Mouse (Mus musculus) midbrain, postnatal 0 days (tissue): ENCODE measurements around the gene Rspo3. TPM values are rescaled to one million over a fixed set of nuclear protein-coding genes. Genes with fewer than 3 reads are reported as not detected.

Experiments
- ATAC-seq: fragments of 200-750 bp; cut with Nextera tagmentation; 2 replicates; pipeline ENCODE4 v1.8.0; 2017; ENCODE audit warnings: moderate number of reproducible peaks, mild to moderate bottlenecking, moderate TSS enrichment, moderate library complexity; ENCODE audit not compliant: low FRiP score
- DNase-seq: peaks from one replicate; pipeline ENCODE4 v3.0.0-alpha.2; 2015; ENCODE audit warnings: low spot score
- H3K27ac ChIP-seq: fragments of 300-500 bp; sonication (generic); 2 replicates; pipeline ENCODE4 v1.5.1; 2014; ENCODE audit warnings: low read depth, mild to moderate bottlenecking, low read length, mixed read lengths
- H3K27me3 ChIP-seq: fragments of 300-500 bp; sonication (generic); 2 replicates; pipeline ENCODE4 v1.6.1; 2014; ENCODE audit warnings: low read length, control low read depth, mixed read lengths; ENCODE audit not compliant: insufficient read depth
- H3K36me3 ChIP-seq: fragments of 300-500 bp; sonication (generic); 2 replicates; pipeline ENCODE4 v1.6.1; 2014; ENCODE audit warnings: low read length, control low read depth, mixed read lengths; ENCODE audit not compliant: insufficient read depth
- H3K4me1 ChIP-seq: fragments of 300-500 bp; sonication (generic); 2 replicates; pipeline ENCODE4 v1.6.1; 2014; ENCODE audit warnings: mild to moderate bottlenecking, control low read depth, antibody characterized with exemption, low read length, mixed read lengths; ENCODE audit not compliant: insufficient read depth
- H3K4me2 ChIP-seq: fragments of 300-500 bp; sonication (generic); 2 replicates; pipeline ENCODE4 v1.6.1; 2014; ENCODE audit warnings: low read depth, mild to moderate bottlenecking, low read length, mixed read lengths; ENCODE audit not compliant: poor library complexity, severe bottlenecking
- H3K4me3 ChIP-seq: fragments of 300-500 bp; sonication (generic); 2 replicates; pipeline ENCODE4 v1.5.1; 2014; ENCODE audit warnings: low read depth, mild to moderate bottlenecking, low read length, moderate library complexity
- H3K9ac ChIP-seq: fragments of 300-500 bp; sonication (generic); replicated peaks from 2 replicates; pipeline ENCODE4 v1.6.1; 2014; ENCODE audit warnings: mild to moderate bottlenecking, low read length, moderate library complexity, mixed read lengths; ENCODE audit not compliant: poor library complexity, severe bottlenecking
- H3K9me3 ChIP-seq: fragments of 300-500 bp; sonication (generic); 2 replicates; pipeline ENCODE4 v1.6.1; 2016; ENCODE audit warnings: low read length, control low read depth
- CTCF ChIP-seq: IDR thresholded peaks from 2 replicates; pipeline ENCODE4 v1.5.1; 2016; ENCODE audit warnings: antibody characterized with exemption, mild to moderate bottlenecking
- WGBS: fragments of 180-500 bp; shearing (Covaris S2); extraction: QIAGEN DNeasy Blood & Tissue Kit; methylation state at CpG from one replicate; pipeline ENCODE4 v1.1.7; 2014; 5-methylcytosine and 5-hydroxymethylcytosine counted together
- polyA plus RNA-seq: library from polyadenylated mRNA; unstranded; fragments of >200 nt; fragmentation: Nextera tagmentation; extraction: Ambion mirVana; gene quantifications from 2 replicates; pipeline ENCODE4 v1.2.1, GENCODE M21; 2015
- total RNA-seq: library from RNA; depleted of rRNA; stranded (reverse); fragments of >200 nt; gene quantifications from 2 replicates; pipeline ENCODE4 v1.2.3, GENCODE M21; 2014; rRNA removed

Rspo3 gene
- 1.9 and 3.0 TPM in 2 replicates for total RNA-seq
- polyA plus RNA-seq, result 2.9 and 3.8 TPM in 2 replicates

DNA sequence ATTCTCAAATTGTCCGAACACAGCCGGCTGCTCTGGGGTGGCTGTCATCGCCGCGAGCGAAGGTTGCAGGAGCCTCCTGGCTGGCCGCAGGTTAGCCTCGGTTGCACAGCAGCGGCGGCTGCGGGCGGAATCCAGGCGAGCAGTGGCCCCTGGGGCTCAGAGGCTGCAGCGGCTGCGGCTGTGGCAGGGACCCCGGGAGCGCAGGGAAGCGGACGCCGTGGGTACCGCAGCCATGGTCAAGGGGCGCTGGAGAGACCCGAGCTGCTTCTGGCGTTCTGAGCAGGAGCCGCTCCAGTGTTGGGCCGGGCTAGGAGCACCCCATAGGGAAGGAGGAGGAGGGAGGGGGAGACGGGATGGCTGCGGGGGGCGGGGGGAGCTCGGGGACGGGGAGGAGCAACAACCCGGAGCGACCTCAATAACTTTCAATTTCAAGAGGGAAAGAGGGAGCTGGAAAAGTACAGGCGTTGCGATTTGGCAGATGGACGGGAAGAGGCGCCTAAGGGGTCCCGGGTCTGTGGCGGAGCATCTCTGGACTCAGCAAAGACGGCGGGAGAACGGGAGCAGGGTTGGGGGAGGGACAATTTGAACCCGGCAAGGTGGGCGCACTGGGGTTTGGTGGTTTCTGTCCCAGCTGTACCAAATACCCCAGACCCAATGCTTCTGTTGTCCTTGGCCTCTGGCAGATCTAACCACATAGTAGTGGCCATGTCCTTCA, at the start of gene Rspo3:
Gene Rspo3 (minus strand): TSS at position 322 of the 715 bp plus-strand sequence.
- under 1% methylated on average over 42 of the region's 44 CpGs for WGBS
- Histone ChIP-seq H3K36me3 (no peaks in the 10 kb centered on the region), H3K9me3 (no peaks in the 10 kb centered on the region), H3K4me3 (peak within 1 kb of the TSS; percentile 64), H3K27me3 (peaks cover 6% of the 10 kb centered on the region; the same call in 1 of the 2 replicates), H3K27ac (no peak within 1 kb of the TSS), H3K4me1 (peaks cover 7% of the 10 kb centered on the region; the same call in 1 of the 2 replicates), H3K4me2 (peak within 1 kb of the TSS; percentile 100), H3K9ac (peak within 1 kb of the TSS; percentile 57)
- ATAC-seq (peak; percentile 72), DNase-seq (peak; percentile 41)
- TF ChIP-seq CTCF, result 0 out of 2 replicates have a peak, but pooled peaks have one; percentile 2

- Histone ChIP-seq H3K9me3 (no peaks in the 10 kb centered on the region), H3K4me2 (no peak overlapping the region), H3K4me3 (no peak overlapping the region), H3K27ac (no peak overlapping the region), H3K36me3 (no peaks in the 10 kb centered on the region), H3K9ac (no peak overlapping the region), H3K4me1 (no peaks in the 10 kb centered on the region), H3K27me3 (no peaks in the 10 kb centered on the region)
- no peak for DNase-seq
- no peak for TF ChIP-seq CTCF
- ATAC-seq, result no peak
- WGBS, result 72% methylated on average over 3 of the region's 3 CpGs
These were observed 46.3 kb upstream of the Rspo3 start for GRCm38 (mm10) chr10:29581940-29582339.

GRCm38 (mm10) chr10:29581476-29581875, 45.8 kb upstream of the Rspo3 start:
- ATAC-seq (no peak), DNase-seq (no peak)
- no peaks in the 10 kb centered on the region for H3K9me3 ChIP-seq
- H3K36me3 ChIP-seq, result no peaks in the 10 kb centered on the region
- no peak overlapping the region for H3K9ac ChIP-seq
- H3K27ac ChIP-seq, result no peak overlapping the region
- H3K27me3 ChIP-seq, result no peaks in the 10 kb centered on the region
- H3K4me2 ChIP-seq, result no peak overlapping the region
- H3K4me1 ChIP-seq, result no peaks in the 10 kb centered on the region
- no peak overlapping the region for H3K4me3 ChIP-seq
- 81% methylated on average over 3 of the region's 3 CpGs for WGBS
- TF ChIP-seq CTCF, result no peak

- peak; percentile 41 for TF ChIP-seq CTCF
- Histone ChIP-seq H3K9ac (no peak overlapping the region), H3K4me3 (no peak overlapping the region), H3K27me3 (no peaks in the 10 kb centered on the region), H3K27ac (no peak overlapping the region), H3K4me1 (no peaks in the 10 kb centered on the region), H3K36me3 (no peaks in the 10 kb centered on the region), H3K4me2 (no peak overlapping the region), H3K9me3 (no peaks in the 10 kb centered on the region)
- 84% methylated on average over 2 of the region's 2 CpGs for WGBS
- DNase-seq, result no peak
- ATAC-seq, result no peak
These were observed 20.3 kb upstream of the Rspo3 start for GRCm38 (mm10) chr10:29555983-29556382.

DNA sequence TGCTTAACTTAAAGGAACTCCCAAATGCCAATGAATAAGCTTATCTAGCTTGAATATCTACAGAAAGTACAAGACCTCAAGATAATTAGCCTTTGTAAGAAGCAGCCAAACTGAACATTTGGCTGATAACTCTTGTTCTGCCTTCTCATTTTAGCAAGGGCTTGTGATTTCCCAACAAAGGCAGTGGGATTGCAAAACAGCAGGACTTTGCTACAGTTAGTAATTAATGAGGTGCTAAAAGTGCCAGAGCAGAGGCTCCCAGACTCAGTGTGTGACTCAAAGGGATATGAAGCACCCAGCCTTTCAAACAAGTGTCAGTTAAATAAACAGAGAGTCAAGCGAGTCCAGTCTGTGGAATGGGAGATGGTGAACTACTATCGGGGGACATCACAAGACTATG, 18.7 kb upstream of the Rspo3 start:
- H3K27me3 ChIP-seq, result no peaks in the 10 kb centered on the region
- H3K9me3 ChIP-seq, result no peaks in the 10 kb centered on the region
- no peak for TF ChIP-seq CTCF
- no peaks in the 10 kb centered on the region for H3K4me1 ChIP-seq
- H3K36me3 ChIP-seq, result no peaks in the 10 kb centered on the region
- no peak overlapping the region for H3K4me2 ChIP-seq
- no peak overlapping the region for H3K4me3 ChIP-seq
- DNase-seq (no peak), ATAC-seq (no peak)
- no peak overlapping the region for H3K27ac ChIP-seq
- H3K9ac ChIP-seq, result no peak overlapping the region
- WGBS, result 77% methylated on average over 2 of the region's 2 CpGs

- Histone ChIP-seq H3K36me3 (no peaks in the 10 kb centered on the region), H3K27ac (no peak overlapping the region), H3K4me2 (no peak overlapping the region), H3K4me3 (no peak overlapping the region), H3K27me3 (no peaks in the 10 kb centered on the region), H3K9ac (no peak overlapping the region), H3K9me3 (no peaks in the 10 kb centered on the region), H3K4me1 (no peaks in the 10 kb centered on the region)
- 91% methylated on average over 3 of the region's 3 CpGs for WGBS
- TF ChIP-seq CTCF, result no peak
- DNase-seq (no peak), ATAC-seq (no peak)
These were observed 7.3 kb upstream of the Rspo3 start for GRCm38 (mm10) chr10:29542982-29543381.
